Mouse (Mus musculus) heart, embryonic 11.5 days (tissue): ENCODE measurements at regions not wholly inside any gene's neighbourhood (a gene's known extent, or its start where the extent isn't known, plus 50 kb on each side); places are given as distances from the start of the nearest gene placed in this dataset.

ENCODE experiments used
- ATAC-seq: fragments of 200-750 bp; cut with Nextera tagmentation; replicated peaks from 2 replicates; pipeline ENCODE4 v1.8.0; 2017; ENCODE audit warnings: moderate library complexity; ENCODE audit not compliant: insufficient number of reproducible peaks, low FRiP score, low TSS enrichment
- H3K27ac ChIP-seq: fragments of 300-500 bp; sonication (generic); 2 replicates; pipeline ENCODE4 v1.5.1; 2014; ENCODE audit warnings: mild to moderate bottlenecking, low read depth, low read length
- H3K27me3 ChIP-seq: fragments of 300-500 bp; sonication (generic); 2 replicates; pipeline ENCODE4 v1.6.1; 2014; ENCODE audit warnings: mild to moderate bottlenecking, low read length, mixed read lengths; ENCODE audit not compliant: control insufficient read depth, insufficient read depth
- H3K36me3 ChIP-seq: fragments of 300-500 bp; sonication (generic); 2 replicates; pipeline ENCODE4 v1.6.1; 2014; ENCODE audit warnings: mild to moderate bottlenecking, low read length, moderate library complexity, mixed read lengths; ENCODE audit not compliant: control insufficient read depth, insufficient read depth
- H3K4me1 ChIP-seq: fragments of 300-500 bp; sonication (generic); 2 replicates; pipeline ENCODE4 v1.6.1; 2014; ENCODE audit warnings: low read length; ENCODE audit not compliant: control insufficient read depth, insufficient read depth
- H3K4me2 ChIP-seq: fragments of 300-500 bp; sonication (generic); 2 replicates; pipeline ENCODE4 v1.6.1; 2014; ENCODE audit warnings: mild to moderate bottlenecking, moderate library complexity
- H3K4me3 ChIP-seq: fragments of 300-500 bp; sonication (generic); 2 replicates; pipeline ENCODE4 v1.5.1; 2014; ENCODE audit warnings: low read depth, low read length
- H3K9ac ChIP-seq: fragments of 300-500 bp; sonication (generic); 2 replicates; pipeline ENCODE4 v1.6.1; 2014; ENCODE audit warnings: mild to moderate bottlenecking, low read depth, low read length, moderate library complexity
- H3K9me3 ChIP-seq: fragments of 300-500 bp; sonication (generic); replicated peaks from 2 replicates; pipeline ENCODE4 v1.6.1; 2016; ENCODE audit warnings: low read length; ENCODE audit not compliant: control insufficient read depth
- WGBS: fragments of 180-500 bp; shearing (Covaris S2); extraction: QIAGEN DNeasy Blood & Tissue Kit; methylation state at CpG from one replicate; pipeline ENCODE4 v1.1.7; 2014; ENCODE audit not compliant: insufficient replicate concordance; 5-methylcytosine and 5-hydroxymethylcytosine counted together

- H3K4me3 ChIP-seq, result no peak overlapping the region
- 0 out of 2 replicates have a peak, but pooled peaks cover 2% of the 10 kb centered on the region for H3K4me1 ChIP-seq
- no peak overlapping the region for H3K9ac ChIP-seq
- no peaks in the 10 kb centered on the region for H3K36me3 ChIP-seq
- no peak overlapping the region for H3K27ac ChIP-seq
- ATAC-seq, result no peak
- 44% methylated on average over 2 of the region's 2 CpGs for WGBS
- H3K4me2 ChIP-seq, result no peak overlapping the region
- no peaks in the 10 kb centered on the region for H3K9me3 ChIP-seq
- H3K27me3 ChIP-seq, result no peaks in the 10 kb centered on the region
These were observed 503.2 kb downstream of the Gsdmc2 start for GRCm38 (mm10) chr15:63341730-63342129.

DNA sequence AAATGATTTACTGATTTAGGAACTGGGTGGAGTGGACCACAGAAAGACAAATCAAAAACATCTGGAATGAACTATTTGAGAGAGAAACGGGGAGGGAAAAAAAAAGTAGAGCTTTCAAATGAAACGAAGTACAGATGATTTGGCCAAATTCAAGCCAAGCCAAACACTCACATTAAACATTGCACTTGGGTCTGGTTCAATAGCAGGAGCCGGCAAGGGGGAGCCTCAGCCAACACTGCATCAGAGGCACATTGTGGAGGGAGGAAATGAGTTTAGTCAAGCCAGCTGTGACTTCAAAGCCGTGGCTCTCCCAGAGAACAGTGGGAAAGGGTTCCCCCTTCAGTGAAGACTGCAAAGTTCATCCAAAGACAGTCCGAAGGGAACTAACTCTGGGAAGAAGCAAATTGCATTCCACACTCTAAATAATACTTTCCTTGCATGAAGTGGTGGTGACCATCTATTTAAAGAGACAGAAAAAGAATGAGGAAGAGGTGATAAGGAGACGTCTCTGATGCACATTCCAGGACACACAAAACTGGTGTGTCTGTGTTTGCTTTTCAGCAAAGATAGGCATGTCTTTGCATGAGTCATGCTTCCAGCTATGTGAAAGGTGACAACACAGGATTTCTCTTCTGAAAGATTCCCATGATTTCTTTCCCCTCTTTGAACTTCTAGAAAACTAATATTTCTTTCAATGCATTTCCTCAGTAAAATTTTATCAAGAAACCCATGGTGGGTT is 504.5 kb downstream of the Gsdmc2 start:
- Histone ChIP-seq H3K27ac (peak overlapping the region; percentile 50; the same call in 1 of the 2 replicates), H3K9me3 (no peaks in the 10 kb centered on the region), H3K27me3 (no peaks in the 10 kb centered on the region), H3K4me3 (no peak overlapping the region), H3K36me3 (no peaks in the 10 kb centered on the region), H3K4me1 (0 out of 2 replicates have a peak, but pooled peaks cover 2% of the 10 kb centered on the region), H3K9ac (no peak overlapping the region), H3K4me2 (no peak overlapping the region)
- WGBS, result 18% methylated on average over 6 of the region's 6 CpGs
- no peak for ATAC-seq

DNA sequence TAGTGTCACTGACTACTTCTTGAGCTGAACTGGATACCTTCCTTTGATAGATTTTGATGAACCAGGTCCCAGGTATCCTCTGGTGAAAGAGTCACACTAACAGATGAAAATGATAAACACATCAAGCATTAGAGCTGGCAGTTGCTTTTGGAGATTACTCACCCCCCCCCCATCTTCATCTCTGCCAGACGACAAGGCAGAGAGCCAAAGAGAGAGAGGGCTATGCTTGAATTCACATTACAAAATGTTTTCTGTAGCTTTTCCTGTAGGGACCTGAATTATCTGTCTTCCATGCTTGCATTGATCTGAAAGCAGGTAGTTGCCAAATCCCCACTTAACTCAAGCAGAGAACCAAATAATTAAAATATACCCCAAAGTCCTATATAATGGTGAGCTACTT is 525.3 kb downstream of the Gsdmc2 start:
- H3K27ac ChIP-seq, result no peak overlapping the region
- no peak for ATAC-seq
- no peaks in the 10 kb centered on the region for H3K4me1 ChIP-seq
- H3K27me3 ChIP-seq, result no peaks in the 10 kb centered on the region
- H3K9me3 ChIP-seq, result no peaks in the 10 kb centered on the region
- WGBS, result 57% methylated on average over 1 of the region's 1 CpGs
- no peak overlapping the region for H3K4me3 ChIP-seq
- no peak overlapping the region for H3K9ac ChIP-seq
- H3K4me2 ChIP-seq, result no peak overlapping the region
- H3K36me3 ChIP-seq, result no peaks in the 10 kb centered on the region

GRCm38 (mm10) chr15:63310426-63310825 is 534.6 kb downstream of the Gsdmc2 start:
- no peak overlapping the region for H3K9ac ChIP-seq
- 72% methylated on average over 2 of the region's 2 CpGs for WGBS
- H3K4me2 ChIP-seq, result no peak overlapping the region
- H3K36me3 ChIP-seq, result no peaks in the 10 kb centered on the region
- H3K9me3 ChIP-seq, result no peaks in the 10 kb centered on the region
- ATAC-seq, result no peak
- no peaks in the 10 kb centered on the region for H3K4me1 ChIP-seq
- H3K4me3 ChIP-seq, result no peak overlapping the region
- H3K27ac ChIP-seq, result no peak overlapping the region
- H3K27me3 ChIP-seq, result no peaks in the 10 kb centered on the region

GRCm38 (mm10) chr15:63299311-63299710 is 545.7 kb downstream of the Gsdmc2 start:
- Histone ChIP-seq H3K4me1 (no peaks in the 10 kb centered on the region), H3K27me3 (no peaks in the 10 kb centered on the region), H3K27ac (no peak overlapping the region), H3K9ac (no peak overlapping the region), H3K9me3 (no peaks in the 10 kb centered on the region), H3K36me3 (no peaks in the 10 kb centered on the region), H3K4me2 (no peak overlapping the region), H3K4me3 (no peak overlapping the region)
- ATAC-seq, result no peak
- WGBS, result 82% methylated on average over 4 of the region's 4 CpGs

DNA sequence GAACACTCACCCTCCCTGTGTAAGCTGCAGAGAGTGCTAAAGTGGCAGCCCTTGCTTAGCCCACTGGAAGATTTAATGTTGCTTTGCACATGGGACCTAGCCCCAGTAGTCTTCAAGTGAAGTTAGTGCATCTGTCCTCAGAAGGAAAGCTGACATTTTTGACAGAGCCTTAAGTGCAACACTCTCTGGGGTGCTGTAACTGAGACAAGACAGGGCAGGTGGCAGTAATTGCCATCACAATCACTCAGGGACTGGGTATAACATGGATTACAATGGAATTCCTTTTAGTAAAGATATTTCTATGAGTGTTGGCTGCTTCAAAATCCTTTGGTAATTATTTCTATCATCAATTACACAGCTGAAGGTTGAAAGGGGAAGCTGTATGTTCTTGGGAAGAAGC is 556.4 kb downstream of the Gsdmc2 start:
- Histone ChIP-seq H3K4me3 (no peak overlapping the region), H3K4me2 (no peak overlapping the region), H3K9me3 (no peaks in the 10 kb centered on the region), H3K27me3 (no peaks in the 10 kb centered on the region), H3K4me1 (no peaks in the 10 kb centered on the region), H3K36me3 (no peaks in the 10 kb centered on the region), H3K27ac (no peak overlapping the region), H3K9ac (no peak overlapping the region)
- ATAC-seq, result no peak

- H3K36me3 ChIP-seq, result no peaks in the 10 kb centered on the region
- H3K4me1 ChIP-seq, result no peaks in the 10 kb centered on the region
- H3K4me2 ChIP-seq, result no peak overlapping the region
- H3K27me3 ChIP-seq, result no peaks in the 10 kb centered on the region
- no peak overlapping the region for H3K4me3 ChIP-seq
- H3K9ac ChIP-seq, result no peak overlapping the region
- H3K27ac ChIP-seq, result no peak overlapping the region
- no peak for ATAC-seq
- no peaks in the 10 kb centered on the region for H3K9me3 ChIP-seq
- WGBS, result 66% methylated on average over 1 of the region's 1 CpGs
These were observed 559.0 kb downstream of the Gsdmc2 start for GRCm38 (mm10) chr15:63286026-63286425.

- ATAC-seq, result no peak
- H3K27ac ChIP-seq, result no peak overlapping the region
- H3K9ac ChIP-seq, result no peak overlapping the region
- no peaks in the 10 kb centered on the region for H3K4me1 ChIP-seq
- H3K4me3 ChIP-seq, result no peak overlapping the region
- no peaks in the 10 kb centered on the region for H3K27me3 ChIP-seq
- H3K9me3 ChIP-seq, result no peaks in the 10 kb centered on the region
- no peaks in the 10 kb centered on the region for H3K36me3 ChIP-seq
- WGBS, result 80% methylated on average over 2 of the region's 2 CpGs
- H3K4me2 ChIP-seq, result no peak overlapping the region
These were observed 574.6 kb downstream of the Gsdmc2 start for GRCm38 (mm10) chr15:63270381-63270780.

- Histone ChIP-seq H3K27me3 (no peaks in the 10 kb centered on the region), H3K9ac (no peak overlapping the region), H3K27ac (no peak overlapping the region), H3K4me1 (no peaks in the 10 kb centered on the region), H3K4me3 (no peak overlapping the region), H3K9me3 (no peaks in the 10 kb centered on the region), H3K36me3 (no peaks in the 10 kb centered on the region), H3K4me2 (no peak overlapping the region)
- 64% methylated on average over 1 of the region's 1 CpGs for WGBS
- ATAC-seq, result no peak
These were observed 579.1 kb downstream of the Gsdmc2 start for GRCm38 (mm10) chr15:63265845-63266244.
